Mouse (Mus musculus): Measurements from ENCODE around the gene Tpd52l2.
A peak's percentile ranks its signal among the peaks of the same experiment; 100 is the strongest.

Tpd52l2 gene

DNA sequence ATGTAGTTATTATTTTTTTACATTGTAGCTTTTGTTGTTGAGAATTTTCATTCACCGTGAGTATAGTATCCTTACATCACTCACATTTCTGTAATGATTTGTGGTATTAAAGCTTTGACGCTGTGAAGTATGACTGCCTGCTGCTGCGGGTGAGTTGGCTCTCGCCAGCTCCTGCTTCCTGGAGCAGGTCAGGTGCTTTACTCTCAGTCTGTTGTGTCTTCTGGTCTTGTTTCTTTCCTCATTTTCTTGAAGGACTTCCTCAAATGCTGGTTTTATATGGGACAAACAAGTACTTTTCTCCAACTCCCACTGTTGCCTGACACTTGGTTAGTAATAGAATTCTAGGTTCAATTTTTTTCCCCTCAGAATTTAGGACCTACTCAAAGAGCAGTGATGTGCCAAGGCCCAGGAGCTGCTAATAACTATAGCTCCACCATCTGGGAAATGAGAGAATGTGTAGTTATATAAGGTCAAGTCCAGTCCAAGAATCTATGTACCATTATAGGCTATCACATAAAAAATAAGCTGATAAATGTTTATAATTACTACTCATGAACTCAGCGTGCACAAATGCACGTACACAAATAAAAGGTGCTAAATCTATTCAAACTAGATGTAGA, 44.9 kb downstream of the Tpd52l2 start:
- peak; percentile 42 for DNase-seq

DNA sequence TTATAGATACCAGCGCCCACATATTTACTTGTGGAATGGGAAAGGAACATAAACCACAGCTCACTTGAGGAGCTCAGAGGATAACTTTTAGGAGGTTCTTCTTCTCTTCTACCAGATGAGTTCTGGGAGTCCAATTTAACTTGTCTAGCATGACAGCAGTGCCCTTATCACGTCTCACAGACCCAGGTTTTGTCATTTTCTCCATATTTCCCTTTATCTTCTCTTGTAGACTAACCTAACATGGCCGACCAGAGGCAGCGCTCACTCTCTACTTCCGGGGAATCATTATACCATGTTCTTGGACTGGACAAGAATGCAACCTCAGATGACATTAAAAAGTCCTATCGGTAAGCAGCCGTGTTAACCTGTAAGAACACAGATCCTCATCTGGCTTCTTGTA, 49.2 kb downstream of the Tpd52l2 start:
- no peak for DNase-seq

DNA sequence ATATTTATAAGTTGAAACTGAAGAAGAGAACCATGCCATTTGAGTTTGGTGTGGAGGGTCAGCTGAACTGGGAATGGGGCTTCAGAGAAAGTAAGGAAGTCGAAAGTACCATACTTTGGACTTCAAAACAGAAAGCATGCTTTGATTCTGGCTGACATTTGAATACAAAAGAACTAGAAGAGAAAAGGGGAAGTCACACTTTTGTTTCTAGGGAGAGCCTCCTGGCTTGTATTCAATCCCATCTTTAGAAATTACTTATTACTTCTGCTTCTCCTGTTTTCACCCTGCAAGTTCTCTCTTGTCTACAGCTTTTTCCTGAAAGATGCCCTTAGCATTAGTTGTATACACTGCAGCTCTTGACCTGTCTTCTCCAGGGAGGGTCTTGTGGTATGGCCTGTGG, 51.3 kb downstream of the Tpd52l2 start:
- DNase-seq: no peak

DNA sequence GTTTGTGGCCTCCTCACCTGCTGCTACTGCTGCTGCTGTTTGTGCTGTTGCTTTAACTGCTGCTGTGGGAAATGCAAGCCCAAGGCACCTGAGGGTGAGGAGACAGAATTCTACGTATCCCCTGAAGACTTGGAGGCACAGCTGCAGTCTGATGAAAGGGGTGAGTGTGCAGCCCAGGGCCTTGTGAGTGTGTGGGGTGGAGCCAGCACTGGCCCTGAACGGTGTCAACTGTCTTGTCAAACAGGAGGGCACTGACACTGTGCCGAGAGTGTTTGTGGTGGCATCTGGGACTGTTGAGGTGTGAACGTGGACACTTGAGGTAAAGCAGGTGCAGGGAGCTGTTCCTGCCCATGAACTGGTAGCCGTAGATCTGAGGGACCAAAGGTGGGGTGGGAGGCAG, 51.7 kb downstream of the Tpd52l2 start:
- DNase-seq: no peak

DNA sequence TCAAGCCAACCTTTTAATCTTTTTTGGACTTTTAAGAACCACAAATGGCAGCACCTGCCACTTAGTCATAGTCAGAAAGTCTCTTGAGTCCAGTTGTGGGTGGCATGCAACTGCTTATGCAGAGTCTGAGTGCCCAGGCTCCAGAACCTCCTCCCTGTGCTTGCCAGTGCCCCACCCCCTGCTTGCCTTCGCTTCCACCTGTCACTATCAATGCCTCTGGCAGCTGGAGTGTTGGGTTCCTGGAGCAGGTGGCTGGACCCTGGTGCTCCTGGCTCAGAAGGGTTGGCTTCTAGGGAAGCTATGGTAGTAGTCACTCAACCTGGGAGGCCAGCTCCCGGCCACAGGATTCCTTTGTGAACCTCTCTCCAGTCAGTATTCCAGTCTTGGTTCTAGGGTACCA, 53.3 kb downstream of the Tpd52l2 start:
- DNase-seq: no peak

DNA sequence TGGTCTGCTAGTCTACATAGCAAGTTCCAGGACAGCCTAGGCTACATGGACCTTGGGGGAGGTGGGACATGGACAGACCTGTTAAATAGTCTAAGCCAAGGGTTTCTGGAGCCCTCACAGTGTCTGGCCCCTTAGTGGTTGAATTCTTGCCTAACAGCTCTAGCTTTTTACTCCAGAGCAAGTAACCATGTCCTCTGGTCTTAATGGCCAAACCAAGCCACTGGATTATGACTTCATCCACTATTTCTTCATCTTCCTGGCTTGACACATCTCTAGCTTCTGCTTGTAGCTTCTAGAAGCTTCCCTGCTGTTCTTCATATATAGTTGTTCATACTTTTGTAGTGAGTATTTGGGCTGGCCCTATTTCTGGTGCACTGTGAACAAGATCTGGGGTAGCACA, 56.8 kb downstream of the Tpd52l2 start:
- DNase-seq: no peak

DNA sequence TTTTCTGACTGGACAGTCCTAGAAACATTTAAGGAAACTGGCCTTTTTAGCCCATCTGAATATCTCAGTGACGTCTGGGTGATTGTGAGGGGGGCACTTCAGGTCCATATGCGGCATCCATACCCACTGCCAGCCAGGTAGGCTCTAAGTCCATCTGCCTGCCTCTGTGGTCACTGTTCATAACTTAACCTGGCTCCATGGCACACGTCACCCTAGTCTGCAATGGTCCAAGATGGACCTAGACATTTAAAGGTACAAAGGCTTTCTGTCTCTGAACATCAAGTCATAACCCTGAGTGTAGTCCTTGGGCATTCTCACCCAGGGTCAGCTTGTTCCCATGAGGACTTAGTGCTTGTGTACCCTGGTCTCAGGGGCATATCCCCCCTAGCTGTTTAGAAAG, 70.4 kb downstream of the Tpd52l2 start:
- DNase-seq: no peak
